Mouse (Mus musculus) limb, embryonic 14.5 days (tissue): Measurements from ENCODE around the gene Pdk1. TPM values are rescaled to one million over a fixed set of nuclear protein-coding genes. Genes with fewer than 3 reads are reported as not detected.
"Not testable (repeated sequence)": the region's sequence is repeated elsewhere in the genome, so short reads cannot be mapped to it uniquely, and the experiment has no call there.

ENCODE experiments used
- ATAC-seq: fragments of 200-750 bp; cut with Nextera tagmentation; 2 replicates; pipeline ENCODE4 v1.8.0; 2017; ENCODE audit warnings: low read depth, moderate number of reproducible peaks, moderate TSS enrichment; ENCODE audit not compliant: low FRiP score
- DNase-seq: peaks from one replicate; pipeline ENCODE4 v3.0.0-alpha.2; 2015; ENCODE audit warnings: low spot score
- H3K27ac ChIP-seq: fragments of 300-500 bp; sonication (generic); replicated peaks from 2 replicates; pipeline ENCODE4 v1.5.1; 2014; ENCODE audit warnings: low read depth, mild to moderate bottlenecking, low read length, moderate library complexity, mixed read lengths
- H3K27me3 ChIP-seq: fragments of 300-500 bp; sonication (generic); 2 replicates; pipeline ENCODE4 v1.6.1; 2014; ENCODE audit warnings: low read length, mixed read lengths; ENCODE audit not compliant: control insufficient read depth, insufficient read depth
- H3K36me3 ChIP-seq: fragments of 300-500 bp; sonication (generic); 2 replicates; pipeline ENCODE4 v1.6.1; 2014; ENCODE audit warnings: mild to moderate bottlenecking, low read length, moderate library complexity, mixed read lengths; ENCODE audit not compliant: control insufficient read depth, insufficient read depth
- H3K4me1 ChIP-seq: fragments of 300-500 bp; sonication (generic); 2 replicates; pipeline ENCODE4 v1.6.1; 2014; ENCODE audit warnings: antibody characterized with exemption, low read length, mixed read lengths; ENCODE audit not compliant: control insufficient read depth, insufficient read depth
- H3K4me2 ChIP-seq: fragments of 300-500 bp; sonication (generic); replicated peaks from 2 replicates; pipeline ENCODE4 v1.6.1; 2014; ENCODE audit warnings: low read depth, mild to moderate bottlenecking, low read length, moderate library complexity; ENCODE audit not compliant: severe bottlenecking
- H3K4me3 ChIP-seq: fragments of 300-500 bp; sonication (generic); replicated peaks from 2 replicates; pipeline ENCODE4 v1.5.1; 2014; ENCODE audit warnings: low read length
- H3K9ac ChIP-seq: fragments of 300-500 bp; sonication (generic); 2 replicates; pipeline ENCODE4 v1.6.1; 2014; ENCODE audit warnings: mild to moderate bottlenecking, low read depth, low read length, moderate library complexity; ENCODE audit not compliant: severe bottlenecking
- H3K9me3 ChIP-seq: fragments of 300-500 bp; sonication (generic); 2 replicates; pipeline ENCODE4 v1.6.1; 2016; ENCODE audit warnings: low read length; ENCODE audit not compliant: control insufficient read depth
- POLR2A ChIP-seq: fragments of 200-500 bp; IDR thresholded peaks from 2 replicates; pipeline ENCODE4 v1.8.0; 2012; ENCODE audit warnings: inconsistent platforms, mild to moderate bottlenecking, moderate library complexity, borderline replicate concordance; ENCODE audit not compliant: insufficient read depth, insufficient read length; ENCODE audit errors: extremely low read depth
- WGBS: fragments of 180-500 bp; shearing (Covaris S2); extraction: QIAGEN DNeasy Blood & Tissue Kit; methylation state at CpG from one replicate; pipeline ENCODE4 v1.1.7; 2014; 5-methylcytosine and 5-hydroxymethylcytosine counted together
- polyA plus RNA-seq, 2 experiments: library from polyadenylated mRNA; depleted of rRNA in 1 of 2; stranded (reverse) in 1 of 2; unstranded in 1 of 2; fragments of >200 nt; fragmentation: Nextera tagmentation in 1 of 2; extraction: Ambion mirVana in 1 of 2; gene quantifications; 2 replicates each; pipeline versions ENCODE4 v1.2.1 to v1.2.3; 2012 to 2014

The Pdk1 gene
- polyA plus RNA-seq, 2 experiments: 46.0 to 73.5 TPM

GRCm38 (mm10) chr2:71844906-71845305 lies 28.1 kb upstream of the Pdk1 start:
- H3K27ac ChIP-seq: no peak overlapping the region
- TF ChIP-seq POLR2A: no peak
- 88% methylated on average over 6 of the region's 6 CpGs for WGBS
- ATAC-seq: no peak
- no peak for DNase-seq
- no peak overlapping the region for H3K9ac ChIP-seq
- H3K4me1 ChIP-seq: 0 out of 2 replicates have a peak, but pooled peaks cover 4% of the 10 kb centered on the region
- H3K9me3 ChIP-seq: no peaks in the 10 kb centered on the region
- H3K36me3 ChIP-seq: peaks cover 18% of the 10 kb centered on the region
- no peak overlapping the region for H3K4me2 ChIP-seq
- no peak overlapping the region for H3K4me3 ChIP-seq
- no peaks in the 10 kb centered on the region for H3K27me3 ChIP-seq

- H3K4me2 ChIP-seq, DNase-seq, H3K4me3 ChIP-seq, ATAC-seq, H3K4me1 ChIP-seq, H3K27ac ChIP-seq, H3K9me3 ChIP-seq, H3K9ac ChIP-seq, H3K27me3 ChIP-seq: not testable (repeated sequence)
- 4% methylated on average over 5 of the region's 8 CpGs for WGBS
- H3K36me3 ChIP-seq: peaks cover 12% of the 10 kb centered on the region
These were observed 20.9 kb upstream of the Pdk1 start for GRCm38 (mm10) chr2:71852161-71852560.

- H3K27me3 ChIP-seq: no peaks in the 10 kb centered on the region
- ATAC-seq: no peak
- WGBS: 68% methylated on average over 5 of the region's 5 CpGs
- peaks cover 7% of the 10 kb centered on the region for H3K36me3 ChIP-seq
- TF ChIP-seq POLR2A: no peak
- no peak for DNase-seq
- H3K4me1 ChIP-seq: no peaks in the 10 kb centered on the region
- no peaks in the 10 kb centered on the region for H3K9me3 ChIP-seq
- H3K4me3 ChIP-seq: no peak overlapping the region
- no peak overlapping the region for H3K27ac ChIP-seq
- H3K9ac ChIP-seq: no peak overlapping the region
- H3K4me2 ChIP-seq: no peak overlapping the region
These were observed 17.9 kb upstream of the Pdk1 start for GRCm38 (mm10) chr2:71855076-71855475.

GRCm38 (mm10) chr2:71863531-71864173 lies 9.4 kb upstream of the Pdk1 start:
- no peaks in the 10 kb centered on the region for H3K36me3 ChIP-seq
- WGBS: 60% methylated on average over 5 of the region's 5 CpGs
- H3K9ac ChIP-seq: no peak overlapping the region
- TF ChIP-seq POLR2A: no peak
- no peak overlapping the region for H3K27ac ChIP-seq
- no peak overlapping the region for H3K4me3 ChIP-seq
- H3K4me1 ChIP-seq: no peaks in the 10 kb centered on the region
- ATAC-seq (no peak), DNase-seq (no peak)
- H3K27me3 ChIP-seq: no peaks in the 10 kb centered on the region
- no peak overlapping the region for H3K4me2 ChIP-seq
- no peaks in the 10 kb centered on the region for H3K9me3 ChIP-seq

GRCm38 (mm10) chr2:71865022-71865421 lies 8.0 kb upstream of the Pdk1 start:
- Histone ChIP-seq H3K36me3 (no peaks in the 10 kb centered on the region), H3K4me3 (no peak overlapping the region), H3K4me2 (no peak overlapping the region), H3K4me1 (no peaks in the 10 kb centered on the region), H3K27ac (no peak overlapping the region), H3K9me3 (no peaks in the 10 kb centered on the region), H3K9ac (no peak overlapping the region), H3K27me3 (no peaks in the 10 kb centered on the region)
- no peak for TF ChIP-seq POLR2A
- DNase-seq (no peak), ATAC-seq (no peak)
- 59% methylated on average over 3 of the region's 3 CpGs for WGBS

GRCm38 (mm10) chr2:71865935-71866334 lies 7.1 kb upstream of the Pdk1 start:
- no peak for ATAC-seq
- 76% methylated on average over 3 of the region's 3 CpGs for WGBS
- Histone ChIP-seq H3K4me1 (no peaks in the 10 kb centered on the region), H3K4me2 (no peak overlapping the region), H3K9ac (no peak overlapping the region), H3K27ac (no peak overlapping the region), H3K27me3 (no peaks in the 10 kb centered on the region), H3K4me3 (no peak overlapping the region), H3K9me3 (no peaks in the 10 kb centered on the region), H3K36me3 (no peaks in the 10 kb centered on the region)
- no peak for DNase-seq
- TF ChIP-seq POLR2A: no peak
